Mouse (Mus musculus) R1 (cell line): ENCODE results near the gene Dock4.

Experiments
- DNase-seq: peaks from one replicate; pipeline ENCODE4 v3.0.0-alpha.2; 2018; ENCODE audit warnings: low read depth, low spot score

The Dock4 gene

GRCm38 (mm10) chr12:40568971-40569968 is 123.5 kb downstream of the Dock4 start:
- DNase-seq: no peak

DNA sequence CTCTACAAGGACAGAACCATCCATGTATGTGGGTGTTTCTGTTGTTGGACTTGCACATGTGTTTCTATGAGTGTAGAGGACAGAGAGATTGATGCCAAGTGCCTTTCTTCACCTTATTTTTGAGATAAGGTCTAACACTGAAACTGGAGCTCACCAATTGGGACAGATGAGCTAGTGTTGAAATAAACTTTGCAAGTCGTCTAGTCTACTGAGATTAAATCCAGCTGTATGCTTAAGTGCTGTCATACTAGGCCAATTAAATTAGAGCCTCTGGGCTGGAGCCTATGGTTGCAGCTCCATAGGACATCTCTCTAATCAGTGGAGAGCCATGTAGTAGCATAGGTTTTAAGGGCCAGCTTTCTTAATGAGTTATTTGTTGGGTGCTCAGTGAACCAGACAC is 124.5 kb downstream of the Dock4 start:
- DNase-seq: no peak

- no peak for DNase-seq
Observed at GRCm38 (mm10) chr12:40574051-40574450, 128.3 kb downstream of the Dock4 start.

- DNase-seq: no peak
Observed at GRCm38 (mm10) chr12:40576749-40577148, 131.0 kb downstream of the Dock4 start.

GRCm38 (mm10) chr12:40580351-40580750 is 134.6 kb downstream of the Dock4 start:
- DNase-seq: no peak

DNA sequence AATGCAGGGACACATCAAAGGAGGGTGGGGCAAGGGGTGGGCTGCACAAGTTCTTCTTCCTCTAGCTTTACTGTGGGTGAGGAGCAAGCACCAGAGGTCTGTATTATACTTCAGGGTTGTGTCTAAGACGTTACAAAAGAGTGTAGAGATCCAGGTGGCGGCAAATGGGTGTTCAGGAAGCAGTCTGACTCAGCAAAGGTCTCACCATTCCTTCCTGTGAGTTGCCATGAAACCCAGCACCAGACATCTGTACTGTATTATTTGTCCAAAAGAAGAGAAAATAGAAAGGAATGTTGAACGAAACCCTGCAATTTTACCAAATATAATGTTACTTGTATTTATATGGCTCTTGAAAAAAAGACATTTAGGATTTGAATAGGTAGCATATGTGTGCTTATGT is 135.3 kb downstream of the Dock4 start:
- no peak for DNase-seq

GRCm38 (mm10) chr12:40582059-40582458 is 136.3 kb downstream of the Dock4 start:
- DNase-seq: no peak

DNA sequence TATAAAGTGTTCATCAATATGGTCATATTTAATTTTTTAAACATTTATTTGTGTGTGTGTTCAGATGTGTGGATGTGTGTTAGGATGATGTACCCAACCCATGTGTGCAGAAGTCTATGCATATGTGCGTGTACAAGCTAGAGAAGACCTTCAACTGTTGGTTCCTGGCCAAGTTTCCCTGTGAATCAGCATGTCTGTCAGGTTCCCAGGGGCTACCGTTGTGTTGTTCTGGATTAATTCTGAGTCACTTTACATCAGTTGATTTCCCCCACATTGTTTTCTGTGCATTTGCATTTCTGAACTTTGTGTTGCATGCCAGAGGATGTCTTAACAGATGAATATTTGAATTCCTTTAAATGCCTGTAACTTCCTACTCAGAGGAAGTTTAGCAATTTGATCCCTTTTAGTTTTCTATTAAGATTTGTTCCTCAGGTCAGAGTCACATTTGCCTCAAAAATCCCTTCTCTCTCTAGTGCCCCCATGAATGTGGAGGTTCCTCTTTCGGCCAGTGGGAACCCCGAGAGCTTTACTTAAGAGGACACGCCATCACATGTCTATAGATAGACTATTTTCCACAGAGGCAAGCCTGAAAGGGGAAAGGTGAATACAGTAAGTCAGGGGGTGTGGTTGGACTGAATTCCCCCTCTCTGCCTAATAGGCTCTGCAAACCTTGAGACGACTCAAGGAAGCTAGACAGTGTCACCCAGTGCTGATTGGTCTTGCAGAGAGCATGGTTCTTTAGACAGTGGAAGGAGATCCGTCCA is 139.0 kb downstream of the Dock4 start:
- DNase-seq: no peak

DNA sequence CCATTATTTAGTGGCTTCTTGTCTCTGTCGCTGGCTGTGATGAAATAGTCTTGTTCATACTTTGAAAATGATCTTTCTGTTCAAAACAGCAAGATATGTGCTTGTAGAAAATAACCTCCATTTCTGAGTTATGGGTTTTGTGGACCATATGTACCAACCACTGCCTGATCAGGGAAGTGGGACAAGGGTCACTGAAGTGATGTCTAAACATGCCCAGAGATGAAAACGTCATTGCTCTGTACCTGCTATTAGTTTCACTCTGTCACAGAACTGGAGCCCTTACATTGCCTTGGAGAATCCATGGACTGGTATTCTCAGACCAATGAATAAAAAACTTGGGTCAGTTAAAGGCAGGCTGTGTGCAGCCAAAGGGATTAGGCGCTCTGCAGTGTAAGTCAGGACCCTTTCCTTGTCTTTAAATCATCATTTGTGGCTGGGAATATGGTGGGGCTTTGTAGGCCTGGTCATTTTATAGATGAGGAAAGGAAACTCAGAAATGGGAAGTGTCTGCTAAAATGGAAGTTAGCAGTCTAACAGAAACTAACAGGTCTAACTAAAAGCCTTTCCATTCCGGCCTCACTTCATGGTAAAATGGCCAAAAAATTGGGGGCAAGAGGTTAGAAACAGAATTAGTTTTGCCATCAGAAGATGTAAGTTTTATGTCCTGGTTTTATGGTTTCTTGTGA is 139.8 kb downstream of the Dock4 start:
- DNase-seq: no peak

DNA sequence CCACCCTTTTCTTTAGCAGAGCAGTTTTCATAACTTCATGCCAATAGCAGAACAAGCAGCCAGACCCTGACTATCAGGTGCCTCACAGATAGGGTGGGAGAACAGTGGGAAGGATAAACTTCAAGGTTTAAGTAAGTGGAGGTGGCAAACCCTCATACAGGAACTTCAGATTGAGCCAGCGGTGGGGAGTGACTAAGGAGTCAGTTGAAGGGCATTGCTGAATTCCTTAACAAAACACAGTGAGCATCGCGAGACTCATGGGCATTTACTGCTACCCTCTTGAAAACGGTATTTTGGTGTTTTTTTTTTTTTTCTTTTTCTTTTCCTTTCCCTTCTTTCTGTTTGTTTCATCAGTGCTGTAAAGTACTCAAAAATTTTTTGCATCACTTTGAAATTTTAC is 148.4 kb downstream of the Dock4 start:
- DNase-seq: peak; percentile 58

- no peak for DNase-seq
Observed at GRCm38 (mm10) chr12:40595440-40595839, 149.7 kb downstream of the Dock4 start.

GRCm38 (mm10) chr12:40596020-40596419 is 150.3 kb downstream of the Dock4 start:
- DNase-seq: no peak

DNA sequence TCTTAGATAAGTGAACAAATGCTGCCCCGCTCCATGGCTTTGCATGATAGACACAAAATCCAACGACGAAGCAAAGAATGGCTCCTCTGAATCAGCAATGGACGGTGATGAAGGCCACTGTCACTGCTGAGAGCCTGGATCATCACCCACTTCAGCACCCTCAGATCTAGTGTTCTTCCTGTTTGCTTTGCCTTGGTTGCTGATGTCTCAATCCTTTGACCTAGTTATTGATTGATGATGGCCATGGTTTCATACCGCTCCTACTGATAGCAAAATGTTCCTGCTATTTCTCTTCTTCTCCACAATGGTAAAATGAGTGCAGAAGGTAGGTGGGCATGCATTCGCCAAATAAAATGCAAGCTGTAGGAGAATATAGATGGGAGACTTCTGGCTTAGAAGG is 150.7 kb downstream of the Dock4 start:
- no peak for DNase-seq

- DNase-seq: peak; percentile 33
Observed at GRCm38 (mm10) chr12:40599952-40600351, 154.2 kb downstream of the Dock4 start.

DNA sequence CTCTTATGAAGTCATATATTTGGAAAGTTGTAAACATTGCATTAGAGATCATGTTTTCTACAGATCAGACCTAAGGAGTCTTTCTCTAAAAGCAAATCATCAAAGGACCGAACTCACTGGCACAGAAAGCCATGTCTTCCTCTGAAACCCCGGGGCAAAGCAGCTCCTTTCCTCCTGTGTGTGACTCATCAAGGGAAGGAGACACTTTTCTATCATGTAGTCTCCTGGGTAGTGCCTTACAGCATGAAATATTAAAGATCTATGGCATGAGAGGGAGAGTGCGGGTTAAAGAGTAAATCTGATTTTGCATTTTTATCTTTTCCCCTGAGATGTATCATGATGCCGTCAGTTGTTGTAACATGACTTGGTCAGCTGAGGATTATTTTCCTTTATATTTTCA is 159.8 kb downstream of the Dock4 start:
- DNase-seq: no peak

GRCm38 (mm10) chr12:40622926-40623325 is 177.2 kb downstream of the Dock4 start:
- no peak for DNase-seq

GRCm38 (mm10) chr12:40626521-40626920 is 180.8 kb downstream of the Dock4 start:
- no peak for DNase-seq

DNA sequence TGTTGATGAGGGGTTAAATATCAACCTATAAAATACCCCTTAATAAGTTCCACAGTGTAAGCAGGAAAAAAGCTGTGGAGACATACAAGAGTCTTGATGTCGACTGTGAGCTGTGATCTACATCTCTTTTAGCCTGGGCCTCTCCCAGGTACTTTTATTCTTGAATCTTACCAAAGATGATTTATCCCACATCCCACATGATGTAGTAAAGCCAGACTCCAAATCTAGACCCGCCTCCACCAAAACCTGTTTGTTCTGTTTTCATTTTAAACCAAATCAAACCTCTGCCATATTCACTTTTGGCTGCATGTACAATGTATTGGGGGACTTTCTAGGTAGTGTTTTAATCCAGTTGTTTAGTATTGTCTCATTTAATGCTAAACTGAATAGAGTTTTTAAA is 187.5 kb downstream of the Dock4 start:
- no peak for DNase-seq

GRCm38 (mm10) chr12:40634169-40634568 is 188.4 kb downstream of the Dock4 start:
- no peak for DNase-seq

- DNase-seq: no peak
Observed at GRCm38 (mm10) chr12:40635991-40636390, 190.2 kb downstream of the Dock4 start.

DNA sequence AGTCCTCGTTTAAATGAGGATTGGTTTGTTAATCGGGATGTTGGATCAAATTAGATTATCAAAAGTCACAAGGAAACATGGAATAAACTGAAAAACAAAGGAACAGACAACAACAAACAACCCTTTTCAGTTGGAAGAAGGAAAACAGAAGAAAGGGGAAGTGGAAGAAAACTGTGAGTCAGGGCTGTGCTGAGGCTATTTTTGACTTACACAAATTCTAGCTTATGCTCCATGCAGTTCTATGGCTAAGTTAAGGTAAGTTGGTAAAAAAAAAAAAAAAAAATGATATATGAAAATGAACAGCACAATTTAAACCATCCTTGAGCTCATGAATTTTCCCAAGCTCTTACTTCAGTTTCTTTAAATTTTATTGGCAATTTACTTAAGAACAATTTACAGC is 191.7 kb downstream of the Dock4 start:
- DNase-seq: no peak

DNA sequence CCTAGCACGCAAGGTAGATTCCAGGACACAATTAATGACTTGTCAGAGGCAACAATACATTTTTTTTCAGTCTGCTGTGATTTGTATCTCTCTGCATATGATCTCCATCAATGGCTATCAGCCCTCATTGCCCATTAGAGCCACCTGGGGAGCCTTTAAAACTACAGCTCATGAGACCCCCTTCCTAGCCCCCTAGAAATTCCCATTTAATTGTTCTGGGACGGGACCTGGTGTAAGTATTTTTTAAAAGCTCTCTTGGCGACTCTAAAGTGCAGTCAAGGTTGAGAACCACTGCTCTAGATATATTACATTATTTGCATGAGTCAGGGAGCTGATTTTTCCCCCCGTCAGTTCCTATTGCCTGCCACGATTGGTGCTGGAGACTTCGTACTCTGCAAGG is 200.1 kb downstream of the Dock4 start:
- DNase-seq: no peak
